Mouse (Mus musculus): ENCODE measurements around the gene Tnxb. TPM values are rescaled to one million over a fixed set of nuclear protein-coding genes. Genes with fewer than 3 reads are reported as not detected.
"Not testable (repeated sequence)": the region's sequence is repeated elsewhere in the genome, so short reads cannot be mapped to it uniquely, and the experiment has no call there.

The Tnxb gene
- total RNA-seq, 2 experiments from 2014 or later, result 28.3 to 32.8 TPM

- DNase-seq (ENCODE audit: low spot score), result not testable (repeated sequence)
Observed at GRCm38 (mm10) chr17:34729779-34730553, 59.6 kb downstream of the Tnxb start.

GRCm38 (mm10) chr17:34737466-34737865, 67.1 kb downstream of the Tnxb start:
- not testable (repeated sequence) for DNase-seq (ENCODE audit: low spot score)

- not testable (repeated sequence) for DNase-seq (ENCODE audit: low spot score)
Observed at GRCm38 (mm10) chr17:34739708-34740107, 69.4 kb downstream of the Tnxb start.

GRCm38 (mm10) chr17:34740280-34740679, 69.9 kb downstream of the Tnxb start:
- no peak for DNase-seq (ENCODE audit: low spot score)

- no peak for DNase-seq (ENCODE audit: low spot score)
Observed at GRCm38 (mm10) chr17:34743719-34744118, 73.4 kb downstream of the Tnxb start, which contains the start of gene C4b. Gene C4b (minus strand): TSS chr17:34743882.

GRCm38 (mm10) chr17:34744206-34744605, 73.9 kb downstream of the Tnxb start:
- DNase-seq (ENCODE audit: low spot score), result no peak

- DNase-seq (ENCODE audit: low spot score), result not testable (repeated sequence)
Observed at GRCm38 (mm10) chr17:34744611-34745010, 74.3 kb downstream of the Tnxb start.

- not testable (repeated sequence) for DNase-seq (ENCODE audit: low spot score)
Observed at GRCm38 (mm10) chr17:34745166-34745565, 74.8 kb downstream of the Tnxb start.

- no peak for DNase-seq (ENCODE audit: low spot score)
Observed at GRCm38 (mm10) chr17:34746531-34746930, 76.2 kb downstream of the Tnxb start.

GRCm38 (mm10) chr17:34761471-34761870, 91.1 kb downstream of the Tnxb start:
- DNase-seq (ENCODE audit: low spot score), result no peak

Other genes with a start within 250 kb of the Tnxb start
- not detected for gene Btnl4, start 193.2 kb upstream of the Tnxb start, total RNA-seq (2021)
- gene Btnl6, start 153.2 kb upstream of the Tnxb start, total RNA-seq (2021), result not detected
- gene Notch4, start 106.3 kb upstream of the Tnxb start, total RNA-seq (2021), result 1 to 10 TPM; 8.0 to 8.9 TPM
- gene Gpsm3, start 80.7 kb upstream of the Tnxb start, total RNA-seq (2021), result 1 to 10 TPM; 1.2 to 1.5 TPM
- 10 to 100 TPM; 12.0 to 12.2 TPM for gene Pbx2, start 79.3 kb upstream of the Tnxb start, total RNA-seq (2021)
- not detected for gene Ager, start 72.7 kb upstream of the Tnxb start, total RNA-seq (2021)
- 10 to 100 TPM; 22.0 to 22.1 TPM for gene Rnf5, start 66.8 kb upstream of the Tnxb start, total RNA-seq (2021)
- 10 to 100 TPM; 81.6 to 87.7 TPM for gene Agpat1, start 66.3 kb upstream of the Tnxb start, total RNA-seq (2021)
- 1 to 10 TPM; 1.6 to 3.3 TPM for gene Egfl8, start 54.6 kb upstream of the Tnxb start, total RNA-seq (2021)
- 10 to 100 TPM; 36.0 to 38.3 TPM for gene Ppt2, start 42.0 kb upstream of the Tnxb start, total RNA-seq (2021)
- under 1 TPM; 0.30 to 0.38 TPM for gene Prrt1, start 41.0 kb upstream of the Tnxb start, total RNA-seq (2021)
- 1 to 10 TPM; 5.7 to 6.0 TPM for gene Fkbpl, start 25.8 kb upstream of the Tnxb start, total RNA-seq (2021)
- gene Atf6b, start 23.4 kb upstream of the Tnxb start, total RNA-seq (2021), result 1 to 10 TPM; 5.9 to 7.9 TPM
- gene C4b, start 73.3 kb downstream of the Tnxb start, total RNA-seq (2021), result 10 to 100 TPM in 1 of 2 experiments, 1 to 10 TPM in 1; 4.3 to 11.7 TPM
- under 1 TPM in 1 of 2 experiments, not detected in 1; 0.21 TPM for gene Cyp21a1, start 134.0 kb downstream of the Tnxb start, total RNA-seq (2021)
- gene Stk19, start 166.4 kb downstream of the Tnxb start, total RNA-seq (2021), result 1 to 10 TPM; 6.6 to 7.6 TPM
- 1 to 10 TPM; 8.3 to 8.8 TPM for gene Dxo, start 166.5 kb downstream of the Tnxb start, total RNA-seq (2021)
- 10 to 100 TPM; 20.8 to 21.3 TPM for gene Skiv2l, start 179.7 kb downstream of the Tnxb start, total RNA-seq (2021)
- 10 to 100 TPM in 1 of 2 experiments, 1 to 10 TPM in 1; 9.0 to 12.0 TPM for gene Nelfe, start 179.9 kb downstream of the Tnxb start, total RNA-seq (2021)
- 1 to 10 TPM; 2.9 to 6.9 TPM for gene Cfb, start 192.0 kb downstream of the Tnxb start, total RNA-seq (2021)
- gene Zbtb12, start 208.9 kb downstream of the Tnxb start, total RNA-seq (2021), result 1 to 10 TPM; 5.9 to 6.9 TPM
- not detected for gene Gm20547, start 211.5 kb downstream of the Tnxb start, total RNA-seq (2021)
- gene C2, start 227.7 kb downstream of the Tnxb start, total RNA-seq (2021), result 1 to 10 TPM; 1.5 to 1.6 TPM
- gene Ehmt2, start 227.9 kb downstream of the Tnxb start, total RNA-seq (2021), result 10 to 100 TPM; 26.7 to 29.5 TPM
- gene Slc44a4, start 243.9 kb downstream of the Tnxb start, total RNA-seq (2021), result not detected

Measured in gastrocnemius, adult 18-20 months (tissue).